Mouse (Mus musculus) neural tube, embryonic 13.5 days (tissue): ENCODE measurements at regions not wholly inside any gene's neighbourhood (a gene's known extent, or its start where the extent isn't known, plus 50 kb on each side); places are given as distances from the start of the nearest gene placed in this dataset.

Source experiments
- ATAC-seq: fragments of 200-750 bp; cut with Nextera tagmentation; 2 replicates; pipeline ENCODE4 v1.8.0; 2017; ENCODE audit warnings: low read depth, mild to moderate bottlenecking, moderate TSS enrichment, moderate library complexity
- H3K27ac ChIP-seq: fragments of 300-500 bp; sonication (generic); replicated peaks from 2 replicates; pipeline ENCODE4 v1.5.1; 2015; ENCODE audit warnings: moderate library complexity, mild to moderate bottlenecking, inconsistent platforms
- H3K27me3 ChIP-seq: fragments of 300-500 bp; sonication (generic); 2 replicates; pipeline ENCODE4 v1.6.1; 2015; ENCODE audit warnings: mild to moderate bottlenecking, inconsistent platforms
- H3K36me3 ChIP-seq: fragments of 300-500 bp; sonication (generic); 2 replicates; pipeline ENCODE4 v1.6.1; 2015; ENCODE audit warnings: mild to moderate bottlenecking, inconsistent platforms
- H3K4me1 ChIP-seq: fragments of 300-500 bp; sonication (generic); replicated peaks from 2 replicates; pipeline ENCODE4 v1.6.1; 2015; ENCODE audit warnings: inconsistent platforms
- H3K4me2 ChIP-seq: fragments of 300-500 bp; sonication (generic); 2 replicates; pipeline ENCODE4 v1.6.1; 2015; ENCODE audit warnings: inconsistent platforms, mild to moderate bottlenecking, moderate library complexity
- H3K4me3 ChIP-seq: fragments of 300-500 bp; sonication (generic); 2 replicates; pipeline ENCODE4 v1.5.1; 2015; ENCODE audit warnings: mild to moderate bottlenecking, inconsistent platforms
- H3K9ac ChIP-seq: fragments of 300-500 bp; sonication (generic); 2 replicates; pipeline ENCODE4 v1.6.1; 2015; ENCODE audit warnings: moderate library complexity, mild to moderate bottlenecking, inconsistent platforms
- H3K9me3 ChIP-seq: fragments of 300-500 bp; sonication (generic); 2 replicates; pipeline ENCODE4 v1.6.1; 2016; ENCODE audit warnings: inconsistent platforms
- WGBS: fragments of 180-500 bp; shearing (Covaris S2); methylation state at CpG from one replicate; pipeline ENCODE4 v1.1.7; 2015; 5-methylcytosine and 5-hydroxymethylcytosine counted together

DNA sequence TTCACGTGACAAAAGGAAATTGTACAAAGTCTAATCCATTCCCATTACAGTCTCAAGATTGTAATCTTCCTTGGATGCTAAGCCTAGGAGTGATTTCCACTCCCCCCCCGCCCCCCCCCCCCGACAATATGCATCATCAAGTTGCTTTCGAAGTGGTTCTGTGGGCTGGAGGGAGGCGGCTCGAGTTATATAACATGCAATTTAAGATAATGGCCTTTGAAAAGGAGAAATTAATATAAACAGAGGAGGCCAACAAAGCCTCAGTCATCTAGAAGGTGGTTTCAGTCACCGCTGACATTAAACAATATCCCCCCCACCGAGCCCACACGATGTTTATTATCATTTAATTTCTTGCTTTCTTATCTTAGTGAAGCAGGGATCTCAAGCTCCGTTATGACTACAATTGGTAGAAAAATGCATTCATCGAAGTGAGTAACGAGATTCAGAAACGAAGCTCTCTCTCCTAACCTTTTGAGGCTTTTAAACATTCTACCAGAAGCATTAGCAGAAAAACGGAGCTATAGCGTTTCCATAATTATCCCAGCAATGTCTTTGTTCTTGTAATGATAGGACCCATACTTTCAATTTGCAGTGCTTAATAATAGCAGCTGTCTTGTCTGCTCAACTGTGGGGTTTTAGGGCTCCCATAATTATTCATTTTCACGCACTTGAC, 339.1 kb downstream of the Btg1 start:
- Histone ChIP-seq H3K9me3 (no peaks in the 10 kb centered on the region), H3K27me3 (no peaks in the 10 kb centered on the region), H3K27ac (peak overlapping the region; percentile 82), H3K4me3 (peak overlapping the region; percentile 10; the same call in 1 of the 2 replicates), H3K36me3 (no peaks in the 10 kb centered on the region), H3K4me2 (peak overlapping the region; percentile 44), H3K4me1 (peaks cover 24% of the 10 kb centered on the region), H3K9ac (peak overlapping the region; percentile 31)
- 11% methylated on average over 16 of the region's 16 CpGs for WGBS
- peak; percentile 56 for ATAC-seq

DNA sequence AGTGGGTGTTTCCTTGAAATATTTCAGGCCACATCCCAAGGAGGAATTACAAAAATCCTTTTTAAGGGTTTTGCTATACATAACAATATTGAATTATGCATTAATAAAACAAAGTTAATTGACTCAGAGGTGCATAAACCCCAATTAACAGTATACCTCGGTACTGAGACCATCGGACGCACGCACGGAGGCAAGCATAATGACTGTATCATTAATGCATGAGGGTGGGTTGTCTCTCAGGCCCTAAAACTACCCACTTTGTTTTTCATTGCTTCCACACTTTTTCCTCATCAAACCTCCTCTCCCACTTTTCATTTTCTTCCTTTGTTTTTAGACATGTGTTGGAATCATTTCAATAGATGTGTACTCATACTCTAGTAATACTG, 339.6 kb downstream of the Btg1 start:
- Histone ChIP-seq H3K9ac (no peak overlapping the region), H3K27ac (peak overlapping the region; percentile 82), H3K4me3 (peak overlapping the region; percentile 10; the same call in 1 of the 2 replicates), H3K27me3 (no peaks in the 10 kb centered on the region), H3K36me3 (no peaks in the 10 kb centered on the region), H3K4me1 (peaks cover 24% of the 10 kb centered on the region), H3K4me2 (peak overlapping the region; percentile 44), H3K9me3 (no peaks in the 10 kb centered on the region)
- ATAC-seq: peak; percentile 51; the same call in 1 of the 2 replicates
- 20% methylated on average over 5 of the region's 5 CpGs for WGBS

DNA sequence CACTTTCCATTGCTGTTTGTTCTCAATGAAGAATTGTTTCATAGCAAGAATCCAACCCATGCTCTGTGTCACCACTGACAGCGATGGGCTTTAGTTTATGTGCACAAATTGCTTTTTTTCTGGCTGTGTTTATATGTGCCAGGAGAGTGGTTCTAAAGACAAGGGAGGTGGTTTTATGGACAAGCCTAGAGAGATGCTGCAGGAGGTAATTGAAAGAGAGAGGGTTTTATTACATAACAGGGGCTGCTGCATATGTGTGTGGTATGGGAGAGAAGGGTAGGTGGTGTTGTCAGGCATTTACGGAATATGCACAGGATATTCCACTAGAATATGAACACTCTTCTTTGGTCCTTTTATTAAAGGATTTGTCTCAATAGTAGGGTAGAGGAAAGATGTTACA, 340.2 kb downstream of the Btg1 start:
- peak; percentile 72 for ATAC-seq
- Histone ChIP-seq H3K9ac (no peak overlapping the region), H3K36me3 (no peaks in the 10 kb centered on the region), H3K4me1 (peaks cover 24% of the 10 kb centered on the region), H3K4me3 (no peak overlapping the region), H3K4me2 (no peak overlapping the region), H3K27me3 (no peaks in the 10 kb centered on the region), H3K27ac (peak overlapping the region; percentile 82), H3K9me3 (no peaks in the 10 kb centered on the region)
- 29% methylated on average over 2 of the region's 2 CpGs for WGBS

DNA sequence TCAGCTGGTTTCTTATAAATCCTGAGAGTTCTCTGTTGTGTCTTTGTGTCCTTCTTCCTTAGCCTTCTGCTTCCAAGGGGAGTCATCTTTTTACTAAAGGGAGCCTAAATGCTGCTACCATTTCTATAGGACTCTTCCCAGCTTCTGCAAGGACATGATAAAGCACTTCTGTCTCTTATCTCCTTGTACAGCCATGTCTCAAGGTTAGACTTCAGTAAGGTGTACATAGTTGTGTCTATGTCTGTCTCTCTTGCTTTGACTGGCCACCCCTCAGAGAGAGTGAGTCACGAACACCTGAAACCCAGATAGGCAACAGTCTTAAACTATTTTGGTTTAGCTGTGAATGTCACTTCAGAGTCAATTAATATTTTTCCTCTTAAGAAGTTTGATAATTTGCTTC, 353.0 kb downstream of the Btg1 start:
- H3K27ac ChIP-seq: no peak overlapping the region
- 93% methylated on average over 1 of the region's 1 CpGs for WGBS
- no peak for ATAC-seq

DNA sequence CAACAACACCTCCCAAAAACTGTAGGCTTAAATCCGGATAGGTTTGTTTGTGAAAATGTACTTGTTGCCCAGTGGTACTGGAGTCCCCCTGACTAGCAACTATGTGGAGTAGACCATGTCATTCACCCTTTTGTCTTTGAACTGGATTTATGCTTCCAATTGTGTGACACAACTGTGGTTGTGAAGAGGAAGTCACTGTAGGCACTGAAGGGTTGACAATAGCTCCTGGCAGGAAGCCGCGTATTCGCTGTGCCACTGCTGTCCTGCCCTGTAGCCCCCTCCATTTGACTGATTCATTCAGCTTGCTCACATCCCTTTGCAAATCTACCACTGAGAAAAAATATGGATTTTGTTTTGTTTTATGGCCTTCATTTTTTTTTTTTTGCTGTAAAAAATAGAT, 353.9 kb downstream of the Btg1 start:
- H3K4me1 ChIP-seq: 0 out of 2 replicates have a peak, but pooled peaks cover 3% of the 10 kb centered on the region
- 24% methylated on average over 4 of the region's 4 CpGs for WGBS
- no peaks in the 10 kb centered on the region for H3K9me3 ChIP-seq
- no peak overlapping the region for H3K4me2 ChIP-seq
- peak; percentile 74 for ATAC-seq
- no peak overlapping the region for H3K9ac ChIP-seq
- no peaks in the 10 kb centered on the region for H3K36me3 ChIP-seq
- H3K27me3 ChIP-seq: no peaks in the 10 kb centered on the region
- no peak overlapping the region for H3K4me3 ChIP-seq
- H3K27ac ChIP-seq: no peak overlapping the region

More for the DNA sequence above, 353.0 kb downstream of the Btg1 start:
- Histone ChIP-seq H3K4me3 (no peak overlapping the region), H3K9me3 (no peaks in the 10 kb centered on the region), H3K4me2 (no peak overlapping the region), H3K9ac (no peak overlapping the region), H3K4me1 (0 out of 2 replicates have a peak, but pooled peaks cover 3% of the 10 kb centered on the region), H3K27me3 (no peaks in the 10 kb centered on the region), H3K36me3 (no peaks in the 10 kb centered on the region)

DNA sequence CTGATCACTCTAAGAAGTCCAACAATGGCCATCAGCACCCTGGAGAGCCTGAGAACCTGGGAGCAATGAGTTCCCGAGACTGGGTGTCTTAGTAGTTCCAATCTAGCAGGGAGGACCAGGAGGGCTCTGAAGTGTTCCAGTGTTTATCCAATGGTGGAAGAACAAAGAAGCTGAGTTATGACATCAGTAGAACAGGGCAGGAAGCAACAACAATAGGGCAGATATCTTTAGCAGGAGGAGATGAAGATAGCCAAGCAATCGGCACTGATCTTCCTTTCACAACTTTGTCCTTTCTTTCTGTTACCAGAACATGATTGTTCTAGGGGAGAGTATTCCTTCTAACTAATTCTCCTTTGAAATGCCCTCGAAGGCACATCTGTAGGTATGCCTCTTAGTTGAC, 355.0 kb downstream of the Btg1 start:
- Histone ChIP-seq H3K4me3 (no peak overlapping the region), H3K9me3 (no peaks in the 10 kb centered on the region), H3K36me3 (no peaks in the 10 kb centered on the region), H3K4me2 (no peak overlapping the region), H3K9ac (no peak overlapping the region), H3K4me1 (0 out of 2 replicates have a peak, but pooled peaks cover 3% of the 10 kb centered on the region), H3K27ac (no peak overlapping the region), H3K27me3 (no peaks in the 10 kb centered on the region)
- ATAC-seq: no peak
- WGBS: 76% methylated on average over 3 of the region's 3 CpGs

DNA sequence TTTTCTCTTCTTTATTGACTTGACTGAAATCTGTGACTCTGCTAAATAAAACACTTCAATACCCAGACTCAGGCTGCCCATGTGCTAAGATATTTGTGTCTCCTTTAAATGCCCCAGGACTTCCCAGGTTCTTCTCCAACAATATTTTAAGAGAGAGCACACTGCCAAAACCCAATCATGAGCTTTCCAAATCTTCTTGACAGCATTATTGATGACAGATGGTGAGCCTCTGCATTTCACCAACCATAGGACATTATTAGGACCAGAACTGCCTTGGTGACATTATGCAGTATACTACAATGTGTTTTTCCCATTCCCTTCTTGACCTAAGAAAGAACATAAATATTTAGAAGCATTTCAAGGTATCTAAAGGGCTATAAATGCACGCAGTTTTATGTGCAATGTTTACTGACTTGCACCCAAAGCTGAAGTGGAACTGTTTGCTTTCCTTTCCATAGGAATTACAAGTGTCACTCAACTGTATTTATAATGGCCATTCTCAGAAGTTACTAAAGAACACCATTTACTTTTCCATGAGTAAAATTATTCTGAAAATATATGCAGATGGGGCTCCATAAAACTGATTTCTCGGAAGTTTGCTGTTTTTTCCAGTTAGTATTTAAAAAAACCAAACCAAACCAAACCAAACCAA, 357.6 kb downstream of the Btg1 start:
- H3K36me3 ChIP-seq: no peaks in the 10 kb centered on the region

DNA sequence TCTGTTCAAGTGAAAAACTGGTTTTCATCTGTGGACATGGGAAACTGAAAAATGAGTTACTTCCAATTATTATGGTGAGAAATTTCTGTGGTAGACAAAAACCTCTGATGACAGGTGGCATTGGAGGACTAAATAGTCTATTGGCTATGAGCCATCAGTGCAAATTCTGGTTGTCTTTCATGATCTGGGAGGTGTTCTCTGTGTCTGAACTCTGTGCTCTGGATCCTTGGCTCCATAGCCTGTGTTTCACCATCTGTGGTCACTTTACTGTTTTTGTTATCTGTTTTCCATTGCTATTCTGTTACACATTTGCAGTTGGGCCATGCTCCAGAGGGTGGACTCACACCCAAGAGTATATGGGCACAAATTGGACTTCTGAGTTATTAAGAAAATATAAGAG, 359.9 kb downstream of the Btg1 start:
- Histone ChIP-seq H3K36me3 (no peaks in the 10 kb centered on the region), H3K4me2 (no peak overlapping the region), H3K27ac (no peak overlapping the region), H3K9me3 (no peaks in the 10 kb centered on the region), H3K27me3 (no peaks in the 10 kb centered on the region), H3K9ac (no peak overlapping the region), H3K4me3 (no peak overlapping the region), H3K4me1 (peaks cover 19% of the 10 kb centered on the region)
- ATAC-seq: no peak

More for the DNA sequence above, 357.6 kb downstream of the Btg1 start:
- H3K27ac ChIP-seq: no peak overlapping the region
- H3K9me3 ChIP-seq: no peaks in the 10 kb centered on the region
- 76% methylated on average over 2 of the region's 2 CpGs for WGBS
- 0 out of 2 replicates have a peak, but pooled peaks cover 3% of the 10 kb centered on the region for H3K4me1 ChIP-seq
- no peaks in the 10 kb centered on the region for H3K27me3 ChIP-seq
- no peak for ATAC-seq
- H3K9ac ChIP-seq: no peak overlapping the region
- no peak overlapping the region for H3K4me2 ChIP-seq
- H3K4me3 ChIP-seq: no peak overlapping the region

DNA sequence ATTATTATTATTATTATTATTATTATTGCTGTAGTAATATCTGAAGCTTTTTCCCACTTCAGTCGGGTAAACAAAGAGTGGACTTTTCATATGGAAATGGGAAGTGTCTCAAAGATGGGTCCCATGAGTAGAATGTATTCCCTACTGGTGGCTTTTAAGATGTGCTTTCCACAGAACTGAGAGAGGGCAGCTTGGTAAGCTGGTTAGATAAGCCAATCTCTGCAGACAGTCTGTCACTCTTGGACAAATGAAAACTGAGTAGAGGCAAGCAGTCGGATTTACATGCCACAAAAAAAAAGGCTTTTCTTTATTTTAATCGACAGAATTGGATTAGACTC, 363.7 kb downstream of the Btg1 start:
- peaks cover 23% of the 10 kb centered on the region for H3K4me1 ChIP-seq
- no peak overlapping the region for H3K4me3 ChIP-seq
- no peak overlapping the region for H3K9ac ChIP-seq
- ATAC-seq: peak; percentile 51; the same call in 1 of the 2 replicates
- H3K4me2 ChIP-seq: no peak overlapping the region
- H3K9me3 ChIP-seq: no peaks in the 10 kb centered on the region
- H3K36me3 ChIP-seq: no peaks in the 10 kb centered on the region
- H3K27ac ChIP-seq: peak overlapping the region; percentile 87
- no peaks in the 10 kb centered on the region for H3K27me3 ChIP-seq
- 27% methylated on average over 3 of the region's 3 CpGs for WGBS

DNA sequence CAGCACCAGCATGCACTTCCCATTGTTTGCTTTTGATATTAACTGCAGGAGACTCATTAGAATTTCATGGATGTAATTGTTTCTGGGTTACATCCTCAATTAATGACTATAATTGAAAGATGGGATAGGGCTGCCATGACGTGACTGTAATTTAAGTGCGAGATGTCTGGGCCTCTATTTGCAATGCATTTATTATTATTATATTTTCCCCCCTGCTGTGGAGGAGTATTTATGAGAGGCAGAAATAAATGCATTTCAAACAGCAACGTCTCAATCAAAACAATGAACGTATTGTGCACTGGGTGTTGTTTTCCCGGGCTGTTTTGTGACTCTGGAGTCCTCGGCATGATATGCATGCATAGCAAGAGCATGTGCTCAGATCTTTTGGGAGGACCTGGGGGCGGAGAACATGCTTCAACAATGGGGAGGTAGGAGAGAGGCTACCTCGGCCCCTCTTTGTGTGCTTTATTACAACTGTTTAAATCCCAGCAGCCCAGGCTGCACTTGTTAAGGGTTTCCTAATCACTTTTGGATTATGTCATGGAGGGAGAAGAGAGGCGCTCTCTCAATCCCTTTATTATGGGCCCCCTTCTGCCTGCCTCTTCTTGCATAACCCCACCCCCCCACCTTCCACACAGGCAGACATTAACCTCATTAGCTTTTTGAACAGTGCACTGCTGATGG, 364.2 kb downstream of the Btg1 start:
- Histone ChIP-seq H3K36me3 (no peaks in the 10 kb centered on the region), H3K4me2 (peak overlapping the region; percentile 6; the same call in 1 of the 2 replicates), H3K27ac (peak overlapping the region; percentile 87), H3K9me3 (no peaks in the 10 kb centered on the region), H3K4me3 (no peak overlapping the region), H3K27me3 (no peaks in the 10 kb centered on the region), H3K4me1 (peaks cover 23% of the 10 kb centered on the region), H3K9ac (no peak overlapping the region)
- peak; percentile 82 for ATAC-seq
- WGBS: 19% methylated on average over 9 of the region's 9 CpGs

DNA sequence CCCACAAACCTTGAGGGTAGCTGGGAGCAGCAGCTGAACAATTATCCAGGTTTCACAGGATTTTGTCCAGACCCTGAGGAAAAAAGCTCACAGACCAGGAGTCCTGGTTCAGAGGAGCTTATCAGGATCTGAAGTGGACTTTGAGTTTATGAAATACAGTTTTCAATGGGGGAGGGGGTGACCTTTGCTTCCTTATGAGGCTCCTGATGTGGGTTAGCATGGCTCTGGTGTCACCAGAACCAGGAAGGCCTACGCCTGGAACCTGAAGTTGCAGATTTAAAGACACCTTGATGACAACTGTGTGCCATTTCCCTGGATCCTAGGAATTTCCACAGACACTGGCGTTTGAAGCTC, 364.7 kb downstream of the Btg1 start:
- Histone ChIP-seq H3K4me3 (no peak overlapping the region), H3K27ac (peak overlapping the region; percentile 87), H3K9ac (no peak overlapping the region), H3K27me3 (no peaks in the 10 kb centered on the region), H3K36me3 (no peaks in the 10 kb centered on the region), H3K4me1 (peaks cover 23% of the 10 kb centered on the region), H3K9me3 (no peaks in the 10 kb centered on the region), H3K4me2 (no peak overlapping the region)
- no peak for ATAC-seq
- 84% methylated on average over 2 of the region's 2 CpGs for WGBS

DNA sequence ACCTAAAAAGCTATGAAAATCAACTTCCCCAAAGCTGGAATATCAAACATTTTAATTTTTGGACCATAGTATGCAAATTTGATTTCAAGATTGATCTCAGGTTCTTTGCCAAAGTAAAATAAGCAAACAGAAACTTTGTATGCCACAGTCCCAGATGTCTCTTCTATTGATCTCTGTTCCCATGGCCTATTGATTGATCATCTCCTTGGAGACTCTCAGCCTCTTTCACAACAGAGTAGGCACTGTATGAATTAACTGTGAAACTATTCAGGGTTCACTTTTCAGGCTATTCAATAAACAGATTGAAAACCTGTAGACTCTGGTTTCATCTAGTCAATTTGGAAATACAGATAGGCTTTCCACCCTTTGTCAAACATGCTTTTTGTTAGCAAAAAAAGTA, 384.1 kb downstream of the Btg1 start:
- no peaks in the 10 kb centered on the region for H3K36me3 ChIP-seq
- no peaks in the 10 kb centered on the region for H3K27me3 ChIP-seq
- H3K4me3 ChIP-seq: no peak overlapping the region
- no peak overlapping the region for H3K27ac ChIP-seq
- no peak overlapping the region for H3K9ac ChIP-seq
- no peak overlapping the region for H3K4me2 ChIP-seq
- H3K9me3 ChIP-seq: no peaks in the 10 kb centered on the region
- no peak for ATAC-seq
- H3K4me1 ChIP-seq: 0 out of 2 replicates have a peak, but pooled peaks cover 5% of the 10 kb centered on the region
